Mouse (Mus musculus): ENCODE results near the gene Ptpn3. TPM values are rescaled to one million over a fixed set of nuclear protein-coding genes. Genes with fewer than 3 reads are reported as not detected.

The Ptpn3 gene
- polyA plus RNA-seq, 1 experiment = 4.1 TPM

DNA sequence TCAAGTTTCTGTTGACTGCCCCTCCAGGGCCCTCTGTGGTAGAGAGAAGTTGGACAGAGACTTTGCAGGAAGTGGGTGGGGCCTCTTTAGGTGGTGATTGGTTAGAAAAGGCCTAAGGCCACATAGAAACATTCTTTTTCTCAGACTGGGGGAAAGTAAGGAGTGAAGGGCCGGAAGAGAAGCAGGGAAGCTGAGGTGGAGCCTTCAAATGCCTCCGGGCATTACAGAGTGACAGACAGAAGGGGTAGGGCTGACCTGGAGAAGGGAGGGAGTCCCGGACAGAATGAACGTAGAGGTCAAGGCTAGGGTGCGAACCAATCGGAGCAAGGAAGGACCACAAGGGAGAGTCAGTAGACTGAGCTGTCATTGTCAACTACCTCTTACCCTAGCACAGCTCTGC is 11.6 kb downstream of the Ptpn3 start:
- no peak overlapping the region for H3K27ac ChIP-seq (ENCODE audit: control insufficient read depth, insufficient read depth, low read depth, low read length, poor library complexity)
- H3K4me1 ChIP-seq (ENCODE audit: control insufficient read depth, insufficient read depth, low read length) = no peaks in the 10 kb centered on the region
- no peak for TF ChIP-seq CTCF (IDR thresholded peaks at IDR 0.05; ENCODE audit: control insufficient read depth, insufficient read depth, low read length)
- no peak for TF ChIP-seq POLR2A (IDR thresholded peaks at IDR 0.05; ENCODE audit: borderline replicate concordance, control insufficient read depth, low read depth, low read length)
- 89% methylated on average over 6 of the region's 6 CpGs for WGBS
- H3K4me3 ChIP-seq (replicated peaks; ENCODE audit: control insufficient read depth, low read depth, low read length) = no peak overlapping the region

DNA sequence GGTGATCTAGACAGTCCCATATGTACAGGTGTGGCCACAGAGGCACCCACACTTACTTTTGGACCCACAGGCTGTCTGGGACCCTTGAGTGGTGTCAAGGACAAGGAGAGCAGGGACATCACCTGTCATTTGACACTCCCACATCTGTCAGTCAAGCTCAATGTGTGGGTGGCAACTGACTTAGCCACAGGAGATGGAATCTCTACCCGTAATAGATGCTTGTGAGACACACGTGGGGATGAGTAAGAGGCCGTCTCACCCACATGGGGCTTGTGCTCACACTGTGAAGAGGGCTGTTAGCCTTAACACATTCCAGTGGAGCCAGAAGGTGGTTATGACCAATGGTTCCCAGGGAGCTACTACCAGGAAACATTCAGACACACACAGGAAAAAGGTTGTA is 13.8 kb downstream of the Ptpn3 start:
- Histone ChIP-seq H3K27ac (ENCODE audit: control insufficient read depth, insufficient read depth, low read depth, low read length, poor library complexity) (no peak overlapping the region), H3K4me3 (replicated peaks; ENCODE audit: control insufficient read depth, low read depth, low read length) (no peak overlapping the region), H3K4me1 (ENCODE audit: control insufficient read depth, insufficient read depth, low read length) (no peaks in the 10 kb centered on the region)
- 72% methylated on average over 3 of the region's 3 CpGs for WGBS
- TF ChIP-seq CTCF (IDR thresholded peaks at IDR 0.05; ENCODE audit: control insufficient read depth, insufficient read depth, low read length) (no peak), POLR2A (IDR thresholded peaks at IDR 0.05; ENCODE audit: borderline replicate concordance, control insufficient read depth, low read depth, low read length) (no peak)

DNA sequence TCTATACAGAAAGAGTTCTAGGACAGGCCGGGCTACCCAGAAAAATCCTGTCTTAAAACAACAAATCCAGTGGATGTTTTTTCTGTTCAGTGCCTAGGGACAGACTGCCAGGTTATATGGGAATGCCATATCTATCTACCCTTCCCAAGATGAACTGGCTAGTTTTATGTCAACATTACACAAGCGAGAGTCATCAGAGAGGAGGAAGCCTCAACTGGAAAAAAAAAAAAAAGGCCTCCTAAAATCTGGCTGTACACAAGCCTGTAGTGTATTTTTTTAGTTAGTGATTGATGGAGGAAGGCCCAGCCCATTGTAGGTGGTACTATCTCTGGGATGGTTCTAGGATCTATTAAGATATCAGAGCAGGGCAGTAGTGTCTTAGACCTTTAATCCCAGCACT is 16.4 kb downstream of the Ptpn3 start:
- Histone ChIP-seq H3K4me3 (replicated peaks; ENCODE audit: control insufficient read depth, low read depth, low read length) (no peak overlapping the region), H3K4me1 (ENCODE audit: control insufficient read depth, insufficient read depth, low read length) (no peaks in the 10 kb centered on the region), H3K27ac (ENCODE audit: control insufficient read depth, insufficient read depth, low read depth, low read length, poor library complexity) (no peak overlapping the region)
- WGBS = 77% methylated on average over 2 of the region's 2 CpGs
- no peak for TF ChIP-seq POLR2A (IDR thresholded peaks at IDR 0.05; ENCODE audit: borderline replicate concordance, control insufficient read depth, low read depth, low read length)
- no peak for TF ChIP-seq CTCF (IDR thresholded peaks at IDR 0.05; ENCODE audit: control insufficient read depth, insufficient read depth, low read length)

DNA sequence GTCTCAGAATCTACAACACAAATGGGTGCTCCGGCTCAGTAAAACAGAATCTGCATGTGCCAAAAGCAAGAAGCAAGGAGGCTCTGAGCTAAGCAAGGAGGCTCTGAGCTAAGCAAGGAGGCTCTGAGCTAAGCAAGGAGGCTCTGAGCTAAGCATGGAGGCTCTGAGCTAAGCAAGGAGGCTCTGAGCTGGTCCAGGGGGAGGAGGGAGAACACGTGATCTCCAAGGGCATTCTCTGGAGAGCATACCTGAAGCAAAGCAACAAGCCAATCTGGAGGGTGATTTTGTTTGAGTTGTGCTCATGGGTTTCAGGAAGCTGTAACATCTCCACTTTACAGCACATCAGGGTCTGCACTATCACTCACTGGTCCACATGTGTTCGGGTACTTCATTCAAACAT is 18.4 kb downstream of the Ptpn3 start:
- Histone ChIP-seq H3K27ac (ENCODE audit: control insufficient read depth, insufficient read depth, low read depth, low read length, poor library complexity) (no peak overlapping the region), H3K4me3 (replicated peaks; ENCODE audit: control insufficient read depth, low read depth, low read length) (no peak overlapping the region), H3K4me1 (ENCODE audit: control insufficient read depth, insufficient read depth, low read length) (peaks cover 2% of the 10 kb centered on the region; the same call in 1 of the 2 replicates)
- 81% methylated on average over 3 of the region's 3 CpGs for whole genome bisulfite sequencing
- TF ChIP-seq POLR2A (IDR thresholded peaks at IDR 0.05; ENCODE audit: borderline replicate concordance, control insufficient read depth, low read depth, low read length) (no peak), CTCF (IDR thresholded peaks at IDR 0.05; ENCODE audit: control insufficient read depth, insufficient read depth, low read length) (no peak)

DNA sequence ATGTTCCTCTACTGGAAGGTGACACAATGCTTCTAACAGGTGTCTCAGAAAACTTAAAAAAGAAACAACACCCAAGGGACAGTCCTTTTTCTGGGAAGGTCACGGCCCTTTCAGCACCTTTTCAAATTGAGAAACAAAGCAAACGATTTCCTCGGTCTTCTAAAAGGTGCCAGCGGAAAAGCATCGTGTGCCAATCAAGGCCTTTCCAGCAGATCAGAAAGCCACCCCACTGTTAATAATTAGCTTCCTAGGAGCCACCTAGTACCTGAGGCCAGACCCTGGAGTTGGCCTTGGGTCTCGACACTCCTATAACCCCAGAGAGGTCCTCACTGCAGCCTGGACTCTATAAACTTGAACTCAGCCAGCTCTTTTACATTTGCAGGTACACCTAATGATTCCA is 19.0 kb downstream of the Ptpn3 start:
- Histone ChIP-seq H3K27ac (ENCODE audit: control insufficient read depth, insufficient read depth, low read depth, low read length, poor library complexity) (no peak overlapping the region), H3K4me3 (replicated peaks; ENCODE audit: control insufficient read depth, low read depth, low read length) (no peak overlapping the region), H3K4me1 (ENCODE audit: control insufficient read depth, insufficient read depth, low read length) (peaks cover 2% of the 10 kb centered on the region; the same call in 1 of the 2 replicates)
- TF ChIP-seq POLR2A (IDR thresholded peaks at IDR 0.05; ENCODE audit: borderline replicate concordance, control insufficient read depth, low read depth, low read length) = no peak
- TF ChIP-seq CTCF (IDR thresholded peaks at IDR 0.05; ENCODE audit: control insufficient read depth, insufficient read depth, low read length) = no peak
- WGBS = 81% methylated on average over 6 of the region's 6 CpGs

DNA sequence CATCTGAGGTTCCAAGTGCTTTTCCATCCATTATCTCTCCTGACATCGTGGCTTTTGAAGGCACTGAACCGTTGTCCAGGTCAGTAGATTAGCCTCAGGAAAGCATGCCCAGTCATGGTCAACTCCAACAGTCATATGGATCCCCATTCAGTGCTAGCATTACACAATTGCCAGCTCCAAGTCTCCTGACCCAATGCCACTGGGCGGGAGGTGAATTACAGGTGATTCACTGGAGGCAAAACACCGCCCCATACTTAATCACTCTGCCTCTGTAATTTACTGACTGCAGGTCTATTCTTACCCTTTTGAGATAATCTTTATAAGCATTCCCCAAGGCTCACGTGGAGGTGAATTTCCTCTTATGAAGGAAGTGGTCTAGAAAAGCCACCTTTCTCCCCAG is 19.5 kb downstream of the Ptpn3 start:
- WGBS = 63% methylated on average over 5 of the region's 5 CpGs
- H3K27ac ChIP-seq (ENCODE audit: control insufficient read depth, insufficient read depth, low read depth, low read length, poor library complexity) = no peak overlapping the region
- H3K4me1 ChIP-seq (ENCODE audit: control insufficient read depth, insufficient read depth, low read length) = peaks cover 2% of the 10 kb centered on the region; the same call in 1 of the 2 replicates
- TF ChIP-seq CTCF (IDR thresholded peaks at IDR 0.05; ENCODE audit: control insufficient read depth, insufficient read depth, low read length) (no peak), POLR2A (IDR thresholded peaks at IDR 0.05; ENCODE audit: borderline replicate concordance, control insufficient read depth, low read depth, low read length) (no peak)
- H3K4me3 ChIP-seq (replicated peaks; ENCODE audit: control insufficient read depth, low read depth, low read length) = no peak overlapping the region

DNA sequence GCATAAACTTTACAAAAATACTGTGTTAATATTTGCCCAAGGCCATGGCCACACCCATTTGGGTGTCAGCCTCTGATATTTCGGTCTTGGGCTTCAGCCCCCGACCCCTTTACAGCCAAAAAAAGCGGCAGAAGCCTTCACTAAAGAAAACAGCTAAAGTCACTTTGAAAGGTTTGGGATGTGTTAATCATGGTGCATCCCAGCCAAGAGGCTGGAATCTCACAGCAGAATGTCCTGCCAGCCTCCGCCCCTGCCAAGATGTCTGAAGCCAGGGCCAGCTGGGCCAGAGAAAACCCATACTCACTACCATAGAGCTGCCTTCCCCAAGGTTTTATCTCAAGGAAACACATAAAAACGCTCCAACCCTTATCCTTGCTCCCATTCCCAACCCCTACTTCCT is 20.7 kb downstream of the Ptpn3 start:
- Histone ChIP-seq H3K27ac (ENCODE audit: control insufficient read depth, insufficient read depth, low read depth, low read length, poor library complexity) (no peak overlapping the region), H3K4me3 (replicated peaks; ENCODE audit: control insufficient read depth, low read depth, low read length) (no peak overlapping the region), H3K4me1 (ENCODE audit: control insufficient read depth, insufficient read depth, low read length) (peaks cover 2% of the 10 kb centered on the region; the same call in 1 of the 2 replicates)
- WGBS = 82% methylated on average over 5 of the region's 5 CpGs
- TF ChIP-seq CTCF (IDR thresholded peaks at IDR 0.05; ENCODE audit: control insufficient read depth, insufficient read depth, low read length) (no peak), POLR2A (IDR thresholded peaks at IDR 0.05; ENCODE audit: borderline replicate concordance, control insufficient read depth, low read depth, low read length) (no peak)

DNA sequence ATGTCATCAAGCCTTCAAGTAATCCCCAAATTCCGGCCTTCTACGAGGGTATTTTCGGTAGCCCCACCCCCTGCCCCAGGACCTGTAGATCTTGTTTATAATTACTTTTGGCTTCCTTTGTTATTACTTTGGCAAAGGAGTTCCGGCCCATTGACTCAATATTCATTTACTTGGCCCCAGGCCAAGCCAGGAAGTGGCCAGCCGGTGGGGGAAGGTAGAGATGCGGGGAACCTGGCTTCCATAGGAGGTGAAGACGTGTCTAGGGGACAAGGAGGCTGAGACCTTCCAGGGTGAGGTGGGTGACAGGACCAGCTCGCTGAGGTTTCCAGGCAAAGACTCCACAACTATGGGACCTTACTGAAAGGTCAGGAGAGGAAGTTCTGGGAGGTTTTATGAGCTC is 22.4 kb downstream of the Ptpn3 start:
- WGBS = 19% methylated on average over 8 of the region's 8 CpGs
- Histone ChIP-seq H3K4me1 (ENCODE audit: control insufficient read depth, insufficient read depth, low read length) (peaks cover 2% of the 10 kb centered on the region; the same call in 1 of the 2 replicates), H3K4me3 (replicated peaks; ENCODE audit: control insufficient read depth, low read depth, low read length) (no peak overlapping the region), H3K27ac (ENCODE audit: control insufficient read depth, insufficient read depth, low read depth, low read length, poor library complexity) (no peak overlapping the region)
- TF ChIP-seq CTCF (IDR thresholded peaks at IDR 0.05; ENCODE audit: control insufficient read depth, insufficient read depth, low read length) (no peak), POLR2A (IDR thresholded peaks at IDR 0.05; ENCODE audit: borderline replicate concordance, control insufficient read depth, low read depth, low read length) (no peak)

DNA sequence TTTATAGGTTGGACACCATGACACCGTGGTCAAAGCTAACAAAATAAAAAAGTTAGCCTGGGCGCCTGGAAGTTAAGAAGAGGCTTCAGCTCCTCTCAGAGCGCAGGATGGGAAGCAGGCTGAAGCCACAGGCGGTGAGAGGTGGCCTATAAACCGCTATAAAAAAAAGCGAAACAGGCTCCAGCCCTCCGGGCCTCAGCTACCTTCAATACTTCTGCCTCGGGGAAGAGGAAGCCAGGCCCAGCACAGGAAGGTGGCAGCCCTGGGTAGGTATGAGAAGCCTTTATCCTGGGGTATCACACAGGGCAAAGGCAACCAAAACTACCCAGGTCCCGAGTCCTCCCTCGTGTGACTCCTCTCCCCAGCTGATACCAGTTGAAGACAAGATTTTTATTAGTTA is 22.8 kb downstream of the Ptpn3 start:
- Histone ChIP-seq H3K4me3 (replicated peaks; ENCODE audit: control insufficient read depth, low read depth, low read length) (no peak overlapping the region), H3K4me1 (ENCODE audit: control insufficient read depth, insufficient read depth, low read length) (peaks cover 2% of the 10 kb centered on the region; the same call in 1 of the 2 replicates), H3K27ac (ENCODE audit: control insufficient read depth, insufficient read depth, low read depth, low read length, poor library complexity) (no peak overlapping the region)
- 3% methylated on average over 10 of the region's 10 CpGs for WGBS
- TF ChIP-seq POLR2A (IDR thresholded peaks at IDR 0.05; ENCODE audit: borderline replicate concordance, control insufficient read depth, low read depth, low read length) (no peak), CTCF (IDR thresholded peaks at IDR 0.05; ENCODE audit: control insufficient read depth, insufficient read depth, low read length) (no peak)
